Mouse (Mus musculus) induced T-regulatory cell, adult 2 months (primary cell): ENCODE data around the gene Prr13.

Source experiments
- DNase-seq: peaks from one replicate; pipeline ENCODE4 v3.0.0-alpha.2; 2012; ENCODE audit warnings: low read depth

The Prr13 gene

GRCm38 (mm10) chr15:102458904-102459317, at the start of gene Prr13:
TSS of gene Prr13 (plus strand) at chr15:102459028.
- DNase-seq: peak; percentile 99

DNA sequence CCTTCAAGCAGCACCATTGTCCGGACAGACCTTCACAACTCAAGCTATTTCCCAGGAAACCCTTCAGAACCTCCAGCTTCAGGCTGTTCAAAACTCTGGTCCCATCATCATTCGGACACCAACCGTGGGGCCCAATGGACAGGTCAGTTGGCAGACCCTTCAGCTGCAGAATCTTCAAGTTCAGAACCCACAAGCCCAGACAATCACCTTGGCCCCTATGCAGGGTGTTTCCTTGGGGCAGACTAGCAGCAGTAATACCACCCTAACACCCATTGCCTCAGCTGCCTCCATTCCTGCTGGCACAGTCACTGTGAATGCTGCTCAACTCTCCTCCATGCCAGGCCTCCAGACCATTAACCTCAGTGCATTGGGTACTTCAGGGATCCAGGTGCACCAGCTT, 49.5 kb upstream of the Prr13 start:
- DNase-seq: no peak

DNA sequence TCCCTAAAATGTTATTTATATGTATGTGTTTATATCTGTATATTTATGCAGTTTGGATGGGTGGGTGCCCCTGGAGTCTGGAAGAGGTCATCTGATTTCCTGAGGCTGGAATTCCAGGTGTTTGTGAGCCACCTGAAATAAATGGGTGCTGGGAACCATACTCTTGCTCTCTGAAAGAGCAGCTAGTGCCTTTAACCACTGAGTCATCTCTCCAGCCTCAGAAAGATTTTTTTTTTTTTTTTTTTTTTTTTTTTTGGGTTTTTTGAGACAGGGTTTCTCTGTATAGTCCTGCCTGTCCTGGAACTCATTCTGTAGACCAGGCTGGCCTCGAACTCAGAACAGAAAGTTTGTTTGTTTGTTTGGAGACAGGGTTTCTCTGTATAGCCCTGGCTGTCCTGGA, 47.8 kb upstream of the Prr13 start:
- DNase-seq: no peak

DNA sequence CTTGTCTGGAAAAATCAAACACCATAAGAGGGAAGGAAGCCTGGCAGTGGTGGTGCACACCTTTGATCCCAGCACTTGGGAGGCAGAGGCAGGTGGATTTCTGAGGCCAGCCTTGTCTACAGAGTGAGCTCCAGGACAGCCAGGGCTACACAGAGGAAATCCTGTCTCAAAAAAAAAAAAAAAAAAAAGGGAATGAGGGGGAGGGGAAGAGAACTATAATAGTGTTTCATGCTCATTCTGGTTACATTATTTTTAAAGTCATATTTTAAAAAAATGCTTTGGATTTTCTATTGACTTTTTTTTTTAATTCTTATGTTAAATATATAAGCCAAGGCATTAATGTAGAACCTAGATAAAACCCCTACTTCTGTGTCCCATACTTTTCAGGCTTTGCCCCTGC, 45.1 kb upstream of the Prr13 start:
- DNase-seq: no peak

GRCm38 (mm10) chr15:102417524-102417923, 41.3 kb upstream of the Prr13 start:
- DNase-seq: no peak

DNA sequence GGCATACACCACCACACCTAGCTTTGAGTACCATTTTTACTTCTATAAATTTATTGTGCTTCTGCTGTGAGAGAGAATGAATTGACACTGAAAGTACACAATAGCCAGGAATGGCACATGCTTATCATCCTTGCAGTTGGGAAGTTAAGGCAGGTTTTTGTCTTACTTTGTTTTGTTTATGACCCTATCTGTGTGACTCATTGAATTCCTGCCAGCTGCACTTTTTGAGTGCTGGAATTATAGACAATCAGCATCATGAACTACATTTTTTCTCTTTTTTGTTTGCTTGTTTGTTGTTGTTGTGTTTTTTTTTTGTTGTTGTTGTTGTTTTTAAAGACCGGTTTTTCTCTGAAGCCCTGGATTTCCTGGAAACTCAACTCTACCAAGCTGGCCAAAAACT, 37.8 kb upstream of the Prr13 start:
- DNase-seq: no peak

DNA sequence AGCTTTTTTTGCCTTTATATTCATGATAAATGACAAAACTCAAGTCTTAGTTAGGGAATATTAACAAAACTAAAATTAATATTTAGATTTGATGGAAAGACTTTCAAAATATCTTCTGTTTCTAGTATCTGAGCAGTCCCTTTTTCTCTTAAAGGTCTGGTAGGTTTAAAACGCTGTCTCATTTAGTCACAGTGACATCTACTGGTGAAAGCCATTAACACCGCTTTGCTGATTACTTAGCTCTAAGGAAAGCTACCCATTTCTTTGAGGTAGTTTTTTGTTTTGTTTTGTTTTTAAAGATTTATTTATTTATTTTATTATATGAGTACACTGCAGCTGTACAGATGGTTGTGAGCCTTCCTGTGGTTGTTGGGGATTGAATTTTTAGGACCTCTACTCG, 37.4 kb upstream of the Prr13 start:
- peak; percentile 87 for DNase-seq

GRCm38 (mm10) chr15:102423602-102424240, 35.1 kb upstream of the Prr13 start:
- DNase-seq: no peak

DNA sequence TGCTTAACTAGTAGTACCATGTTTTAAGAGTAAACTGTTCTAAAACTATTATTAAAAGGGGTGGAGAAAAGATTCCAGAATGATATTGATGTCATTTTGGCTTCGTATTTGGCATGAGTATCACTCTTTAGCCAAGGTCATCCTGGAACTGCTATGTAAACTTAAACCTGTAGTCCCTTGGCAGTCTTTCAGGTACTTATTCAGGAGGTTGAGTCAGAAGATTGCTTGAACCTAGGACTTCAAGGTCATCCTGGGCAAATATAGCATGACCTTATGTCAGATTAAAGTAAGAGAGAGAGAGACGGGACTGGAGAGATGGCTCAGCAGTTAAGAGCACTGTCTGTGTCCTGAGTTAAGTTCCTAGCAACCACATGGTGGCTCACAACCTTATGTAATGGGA, 34.2 kb upstream of the Prr13 start:
- DNase-seq: no peak

GRCm38 (mm10) chr15:102426963-102427362, 31.9 kb upstream of the Prr13 start:
- DNase-seq: no peak

DNA sequence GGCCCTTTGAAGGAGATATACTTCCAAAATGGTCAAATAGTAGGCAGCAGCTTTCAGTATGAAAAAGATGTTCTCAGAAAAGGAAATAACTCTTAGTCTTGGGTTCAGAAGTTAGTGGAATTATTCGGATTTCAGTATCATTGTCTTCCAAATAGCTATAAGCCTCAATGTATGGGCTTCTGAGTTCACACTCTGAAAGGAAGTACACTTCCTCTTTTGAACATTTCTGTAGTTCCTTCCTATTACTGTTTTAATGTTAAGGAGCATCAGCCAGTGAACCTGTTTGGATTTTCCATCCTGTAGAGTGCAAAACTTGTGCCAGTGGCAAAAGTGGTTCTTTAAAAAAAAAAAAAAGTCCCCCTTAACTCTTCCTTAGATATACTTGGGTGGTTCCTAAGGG, 26.8 kb upstream of the Prr13 start:
- no peak for DNase-seq

GRCm38 (mm10) chr15:102433173-102433572, 25.7 kb upstream of the Prr13 start:
- no peak for DNase-seq

- DNase-seq: peak; percentile 89
These were observed 16.3 kb upstream of the Prr13 start for GRCm38 (mm10) chr15:102442490-102442889.

- no peak for DNase-seq
These were observed 13.7 kb upstream of the Prr13 start, which contains the start of gene Amhr2 for GRCm38 (mm10) chr15:102445146-102445545. TSS of gene Amhr2 (plus strand) at chr15:102445367.

GRCm38 (mm10) chr15:102446448-102446847, 12.4 kb upstream of the Prr13 start:
- DNase-seq: no peak

DNA sequence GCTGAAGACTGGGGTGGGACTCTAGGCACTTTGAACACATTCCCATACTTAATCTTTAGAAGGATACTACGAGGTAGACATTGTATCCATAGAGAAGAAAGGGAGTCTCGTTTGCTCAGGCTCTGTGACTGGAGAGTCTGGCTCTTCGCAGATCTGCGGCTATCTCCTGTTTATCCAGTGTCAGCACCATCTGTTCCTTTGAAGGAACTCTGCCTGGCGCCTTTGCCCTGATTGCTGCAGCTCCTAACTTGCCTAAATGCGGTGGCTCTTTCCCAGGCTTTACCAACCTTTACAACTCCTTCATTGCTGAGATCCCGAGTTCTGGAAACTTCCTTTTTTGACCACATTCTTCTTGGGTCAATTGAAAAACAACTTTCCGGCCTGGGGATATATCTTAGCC, 9.5 kb upstream of the Prr13 start:
- no peak for DNase-seq

GRCm38 (mm10) chr15:102450928-102451327, 7.9 kb upstream of the Prr13 start:
- no peak for DNase-seq

DNA sequence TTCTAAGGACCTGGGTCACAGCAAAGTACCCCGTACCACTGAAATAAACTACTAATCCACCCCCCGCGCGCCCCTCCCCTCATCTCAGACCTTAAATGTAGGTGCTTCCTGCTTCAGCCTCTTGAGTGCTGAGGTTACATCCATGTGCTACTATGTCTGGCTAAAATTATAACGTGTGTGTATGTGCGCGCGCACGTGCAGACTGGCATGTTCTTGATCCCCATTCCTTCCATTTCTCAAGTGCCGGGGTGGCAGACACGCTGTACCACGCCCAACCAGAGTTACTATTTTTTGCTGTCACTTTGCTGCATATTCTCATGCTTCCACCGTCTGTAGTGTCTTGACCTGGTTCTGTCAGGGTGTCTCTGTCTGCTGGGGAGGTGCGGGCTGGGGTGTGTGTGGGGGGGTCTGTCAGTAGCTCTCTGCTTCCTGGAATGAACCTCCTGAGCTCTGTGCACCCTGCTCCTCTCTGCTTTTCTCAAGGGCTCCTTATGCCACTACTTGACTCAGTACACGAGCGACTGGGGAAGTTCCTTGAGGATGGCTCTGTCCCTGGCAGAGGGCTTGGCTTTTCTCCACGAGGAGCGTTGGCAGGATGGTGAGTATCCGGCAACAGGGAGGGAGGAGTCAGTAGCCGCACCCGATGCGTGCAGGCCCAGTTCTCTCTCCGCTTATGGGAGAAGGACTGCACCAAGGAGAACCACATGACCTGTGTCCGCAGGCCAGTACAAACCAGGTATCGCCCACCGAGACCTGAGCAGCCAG, 7.0 kb upstream of the Prr13 start:
- no peak for DNase-seq

DNA sequence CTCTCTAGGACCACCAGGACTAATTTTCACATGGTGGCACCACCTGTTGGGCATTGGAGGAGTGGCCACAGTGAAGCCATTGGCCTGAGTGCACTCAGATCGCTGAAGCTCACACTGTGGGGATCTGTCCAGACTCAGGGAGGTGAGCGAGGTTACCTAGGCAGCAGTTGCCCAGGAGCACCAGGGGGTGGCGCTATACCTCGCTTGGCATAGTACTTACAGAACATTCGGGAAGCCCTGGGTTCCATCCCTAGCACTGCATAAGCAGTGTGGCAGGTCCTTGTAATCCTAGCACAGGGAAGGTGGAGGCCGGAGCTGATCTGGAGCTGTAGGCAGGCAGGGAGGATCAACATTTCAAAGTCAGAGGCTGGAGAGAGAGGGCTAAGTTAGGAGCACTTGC, 2.8 kb upstream of the Prr13 start:
- peak; percentile 62 for DNase-seq

GRCm38 (mm10) chr15:102458050-102458736, 635 bp upstream of the Prr13 start:
- DNase-seq: peak; percentile 81

DNA sequence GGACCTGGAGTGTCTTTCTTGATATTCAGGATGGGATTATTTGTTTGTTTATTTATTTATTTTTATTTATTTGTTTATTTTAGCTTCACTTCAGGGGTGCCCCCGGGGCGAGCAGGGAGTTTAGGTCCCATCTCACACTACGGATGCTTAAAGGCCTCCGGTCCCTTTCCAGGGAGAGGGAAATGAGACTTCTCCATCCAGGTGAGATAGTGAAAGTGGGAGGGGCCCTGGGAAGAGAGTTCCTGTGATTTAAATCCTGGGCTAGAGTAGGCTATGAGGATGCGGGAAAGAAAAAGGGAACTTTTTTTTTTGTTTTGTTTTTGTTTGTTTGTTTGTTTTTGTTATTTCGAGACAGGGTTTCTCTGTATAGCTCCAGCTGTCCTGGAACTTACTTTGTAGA, 553 bp downstream of the Prr13 start:
- no peak for DNase-seq

GRCm38 (mm10) chr15:102459847-102460246, 1.0 kb downstream of the Prr13 start:
- DNase-seq: peak; percentile 53

DNA sequence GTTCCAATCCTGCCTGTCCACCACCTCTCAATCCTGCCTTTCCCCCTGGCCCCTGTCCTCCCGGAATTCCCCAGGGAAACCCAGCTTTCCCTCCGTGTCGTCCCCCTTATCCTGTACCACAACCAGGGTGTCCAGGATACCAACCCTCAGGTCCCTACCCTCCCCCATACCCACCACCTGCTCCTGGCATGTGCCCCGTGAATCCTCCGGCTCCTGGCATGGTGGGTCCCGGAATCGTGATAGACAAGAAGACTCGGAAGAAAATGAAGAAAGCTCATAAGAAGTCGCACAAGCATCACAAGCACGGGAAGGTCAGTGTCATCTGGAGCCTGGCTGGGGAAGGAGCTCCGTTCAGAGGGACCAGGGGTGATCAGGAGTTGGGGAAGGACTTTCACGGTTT, 1.6 kb downstream of the Prr13 start:
- DNase-seq: no peak
